Mouse (Mus musculus) cerebellum, adult 2 months (tissue): ENCODE results near the gene Zbtb37. TPM values are rescaled to one million over a fixed set of nuclear protein-coding genes. Genes with fewer than 3 reads are reported as not detected.

ENCODE experiments used
- DNase-seq, 2 experiments: peaks; one replicate each; pipeline ENCODE4 v3.0.0; 2021
- H3K27ac ChIP-seq: fragments of 200-500 bp; 2 replicates; pipeline ENCODE4 v1.5.1; 2012; ENCODE audit warnings: low read length, control low read depth, inconsistent platforms; ENCODE audit not compliant: insufficient read depth
- H3K27me3 ChIP-seq: fragments of 200-500 bp; 2 replicates; pipeline ENCODE4 v1.6.1; 2012; ENCODE audit warnings: inconsistent platforms, mild to moderate bottlenecking, low read length, moderate library complexity; ENCODE audit not compliant: control insufficient read depth, insufficient read depth
- H3K4me1 ChIP-seq: fragments of 200-500 bp; 2 replicates; pipeline ENCODE4 v1.6.1; 2011; ENCODE audit warnings: low read length; ENCODE audit not compliant: control insufficient read depth, insufficient read depth
- H3K4me3 ChIP-seq: fragments of 200-500 bp; replicated peaks from 2 replicates; pipeline ENCODE3; 2011; ENCODE audit warnings: mild to moderate bottlenecking, low read depth, low read length, control low read depth; ENCODE audit not compliant: insufficient read depth
- CTCF ChIP-seq: fragments of 200-500 bp; IDR thresholded peaks from 2 replicates; pipeline ENCODE4 v1.5.1; 2011; ENCODE audit warnings: low read depth, mild to moderate bottlenecking, control low read depth, low read length, moderate library complexity, borderline replicate concordance; ENCODE audit not compliant: insufficient read depth
- POLR2A ChIP-seq: fragments of 200-500 bp; IDR thresholded peaks from 2 replicates; pipeline ENCODE4 v1.6.1; 2011; ENCODE audit warnings: low read length, control low read depth, borderline replicate concordance; ENCODE audit not compliant: insufficient read depth
- WGBS: fragments of 180-500 bp; shearing (Covaris S2); methylation state at CpG from one replicate; pipeline ENCODE4 v1.1.7; 2018; 5-methylcytosine and 5-hydroxymethylcytosine counted together
- polyA plus RNA-seq: library from polyadenylated mRNA; depleted of rRNA; stranded (reverse); fragments of >200 nt; gene quantifications from 2 replicates; pipeline ENCODE4 v1.2.3, GENCODE M21; 2012

Zbtb37 gene
- polyA plus RNA-seq, 1 experiment: 5.0 TPM

GRCm38 (mm10) chr1:161027196-161027595, 7.5 kb downstream of the Zbtb37 start:
- Histone ChIP-seq H3K4me3 (no peak overlapping the region), H3K4me1 (no peaks in the 10 kb centered on the region), H3K27ac (no peak overlapping the region), H3K27me3 (no peaks in the 10 kb centered on the region)
- WGBS: 89% methylated on average over 2 of the region's 2 CpGs
- DNase-seq: no peak
- no peak for TF ChIP-seq POLR2A
- no peak for TF ChIP-seq CTCF

- H3K4me1 ChIP-seq: no peaks in the 10 kb centered on the region
- H3K27ac ChIP-seq: no peak overlapping the region
- no peak for DNase-seq
- TF ChIP-seq POLR2A (no peak), CTCF (no peak)
- no peaks in the 10 kb centered on the region for H3K27me3 ChIP-seq
- 82% methylated on average over 5 of the region's 5 CpGs for WGBS
- H3K4me3 ChIP-seq: no peak overlapping the region
Observed at GRCm38 (mm10) chr1:161025410-161026210, 9.0 kb downstream of the Zbtb37 start.

DNA sequence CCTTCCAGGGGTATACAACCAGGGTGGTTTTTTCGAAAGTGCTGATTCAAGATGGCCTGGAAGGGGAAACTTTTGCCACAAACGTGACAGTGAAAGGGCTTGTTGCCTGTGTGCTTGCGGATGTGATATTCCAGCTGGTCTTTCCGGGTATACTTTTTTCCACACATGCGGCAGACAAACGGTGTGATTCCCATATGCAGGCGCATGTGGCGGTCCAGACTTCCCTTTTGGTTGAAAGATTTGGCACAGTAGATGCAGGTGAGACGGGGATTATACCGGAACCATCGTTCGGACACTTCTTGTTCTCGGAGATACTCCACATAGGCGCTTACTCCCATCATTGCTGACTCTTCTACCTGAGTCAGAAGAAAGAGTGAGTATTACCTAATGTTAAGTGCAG, 14.6 kb downstream of the Zbtb37 start:
- no peaks in the 10 kb centered on the region for H3K4me1 ChIP-seq
- TF ChIP-seq CTCF (no peak), POLR2A (no peak)
- H3K4me3 ChIP-seq: no peak overlapping the region
- no peaks in the 10 kb centered on the region for H3K27me3 ChIP-seq
- no peak overlapping the region for H3K27ac ChIP-seq
- no peak for DNase-seq
- 93% methylated on average over 14 of the region's 14 CpGs for WGBS

GRCm38 (mm10) chr1:161016378-161016777, 18.3 kb downstream of the Zbtb37 start:
- 91% methylated on average over 2 of the region's 2 CpGs for WGBS
- Histone ChIP-seq H3K4me3 (no peak overlapping the region), H3K27me3 (no peaks in the 10 kb centered on the region), H3K27ac (no peak overlapping the region), H3K4me1 (no peaks in the 10 kb centered on the region)
- TF ChIP-seq POLR2A (no peak), CTCF (no peak)
- DNase-seq: no peak

DNA sequence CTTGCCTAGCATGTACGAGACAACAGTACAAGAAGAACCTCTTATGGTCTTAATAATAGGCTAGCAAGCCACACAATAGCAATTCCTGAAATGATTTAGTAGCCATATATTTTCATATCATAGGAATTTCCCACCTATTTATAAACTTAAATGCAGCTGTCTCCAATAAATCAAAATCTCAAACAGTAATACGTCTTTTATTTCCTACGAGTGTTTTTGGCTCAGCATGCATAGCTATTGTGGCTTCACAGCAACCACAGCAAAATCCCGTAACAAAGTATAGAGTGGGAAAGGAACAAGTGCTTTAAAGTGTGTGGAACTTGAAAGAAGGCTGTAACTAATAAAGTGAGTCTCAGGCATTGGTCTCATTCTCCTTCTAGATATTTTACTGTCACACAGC, 24.2 kb downstream of the Zbtb37 start:
- WGBS: 94% methylated on average over 4 of the region's 4 CpGs
- no peak for DNase-seq
- H3K27ac ChIP-seq: no peak overlapping the region
- no peak overlapping the region for H3K4me3 ChIP-seq
- no peaks in the 10 kb centered on the region for H3K4me1 ChIP-seq
- no peak for TF ChIP-seq CTCF
- no peak for TF ChIP-seq POLR2A
- H3K27me3 ChIP-seq: no peaks in the 10 kb centered on the region

DNA sequence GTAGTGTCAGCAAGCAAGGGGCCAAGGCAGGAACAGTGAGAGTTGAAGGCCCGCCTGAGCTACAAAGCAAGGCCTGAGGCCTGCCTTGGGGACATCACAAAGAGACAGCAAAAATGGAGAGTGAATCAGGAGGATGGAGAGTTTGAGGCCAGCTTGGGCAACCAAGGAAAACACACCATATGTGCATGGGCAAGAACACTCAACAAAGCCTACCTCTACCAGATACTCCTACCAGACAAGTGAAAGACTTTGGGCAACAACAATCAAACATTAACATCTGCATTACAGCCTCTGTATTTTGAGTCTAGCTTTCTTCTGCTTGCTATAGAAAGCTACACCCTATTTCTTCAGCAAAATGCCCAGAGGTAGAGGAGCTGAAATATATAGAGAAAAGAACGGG, 26.6 kb downstream of the Zbtb37 start:
- peaks cover 7% of the 10 kb centered on the region; the same call in 1 of the 2 replicates for H3K4me1 ChIP-seq
- H3K4me3 ChIP-seq: no peak overlapping the region
- TF ChIP-seq CTCF (no peak), POLR2A (no peak)
- WGBS: 99% methylated on average over 2 of the region's 2 CpGs
- no peaks in the 10 kb centered on the region for H3K27me3 ChIP-seq
- no peak overlapping the region for H3K27ac ChIP-seq
- DNase-seq: no peak

DNA sequence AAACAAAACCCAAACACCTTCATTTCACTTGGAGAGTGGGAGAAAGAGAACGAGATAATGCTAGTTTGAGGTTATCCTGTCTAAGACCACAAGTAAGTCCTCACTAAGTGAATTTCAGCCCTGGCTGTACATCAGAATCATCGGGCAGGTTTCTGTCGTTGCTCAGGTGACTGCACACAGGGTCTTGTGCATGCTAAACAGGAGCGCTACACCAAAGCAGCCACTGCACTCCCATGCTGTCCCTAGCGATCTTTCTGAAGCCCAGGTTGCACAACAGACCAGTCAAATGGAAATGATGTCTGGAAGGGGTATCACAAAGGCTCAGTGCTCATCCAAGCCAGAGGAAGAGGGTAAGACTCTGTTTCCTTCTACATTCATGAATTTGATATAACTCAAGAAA, 28.2 kb downstream of the Zbtb37 start:
- Histone ChIP-seq H3K27ac (no peak overlapping the region), H3K27me3 (no peaks in the 10 kb centered on the region), H3K4me3 (no peak overlapping the region), H3K4me1 (peaks cover 7% of the 10 kb centered on the region; the same call in 1 of the 2 replicates)
- no peak for DNase-seq
- TF ChIP-seq POLR2A (no peak), CTCF (no peak)
- WGBS: 76% methylated on average over 5 of the region's 5 CpGs

- Histone ChIP-seq H3K4me1 (peaks cover 7% of the 10 kb centered on the region; the same call in 1 of the 2 replicates), H3K27me3 (no peaks in the 10 kb centered on the region), H3K4me3 (no peak overlapping the region), H3K27ac (no peak overlapping the region)
- TF ChIP-seq CTCF: no peak
- DNase-seq: no peak
- WGBS: 50% methylated on average over 3 of the region's 3 CpGs
Observed at GRCm38 (mm10) chr1:161005526-161005925, 29.1 kb downstream of the Zbtb37 start.
